Mouse (Mus musculus) layer of hippocampus, adult 2 months (tissue): Measurements from ENCODE around the gene Samd14. TPM values are rescaled to one million over a fixed set of nuclear protein-coding genes. Genes with fewer than 3 reads are reported as not detected.
A peak's percentile ranks its signal among the peaks of the same experiment; 100 is the strongest.

Experiments
- DNase-seq, 2 experiments: peaks; one replicate each; pipeline ENCODE4 v3.0.0; 2022; ENCODE audit warnings: low spot score in 2 of 2
- H3K27ac ChIP-seq: fragments of 200-600 bp; 2 replicates; pipeline ENCODE4 v1.8.1; 2022
- H3K4me3 ChIP-seq: fragments of 200-600 bp; 2 replicates; pipeline ENCODE4 v1.8.1; 2022; ENCODE audit warnings: mild to moderate bottlenecking
- CTCF ChIP-seq: fragments of 200-600 bp; conservative IDR thresholded peaks from 2 replicates; pipeline ENCODE4 v1.8.1; 2022; ENCODE audit warnings: antibody characterized with exemption, mild to moderate bottlenecking, moderate library complexity
- total RNA-seq, 2 experiments: library from RNA; stranded (reverse); gene quantifications; 2 replicates each; pipeline ENCODE4 v1.2.3; 2021

The Samd14 gene
- total RNA-seq, 2 experiments from 2014 or later: 38.9 to 40.8 TPM

GRCm38 (mm10) chr11:95056768-95057501 is 47.3 kb downstream of the Samd14 start:
- no peak overlapping the region for H3K4me3 ChIP-seq
- no peak for DNase-seq
- no peak for TF ChIP-seq CTCF
- no peak overlapping the region for H3K27ac ChIP-seq

DNA sequence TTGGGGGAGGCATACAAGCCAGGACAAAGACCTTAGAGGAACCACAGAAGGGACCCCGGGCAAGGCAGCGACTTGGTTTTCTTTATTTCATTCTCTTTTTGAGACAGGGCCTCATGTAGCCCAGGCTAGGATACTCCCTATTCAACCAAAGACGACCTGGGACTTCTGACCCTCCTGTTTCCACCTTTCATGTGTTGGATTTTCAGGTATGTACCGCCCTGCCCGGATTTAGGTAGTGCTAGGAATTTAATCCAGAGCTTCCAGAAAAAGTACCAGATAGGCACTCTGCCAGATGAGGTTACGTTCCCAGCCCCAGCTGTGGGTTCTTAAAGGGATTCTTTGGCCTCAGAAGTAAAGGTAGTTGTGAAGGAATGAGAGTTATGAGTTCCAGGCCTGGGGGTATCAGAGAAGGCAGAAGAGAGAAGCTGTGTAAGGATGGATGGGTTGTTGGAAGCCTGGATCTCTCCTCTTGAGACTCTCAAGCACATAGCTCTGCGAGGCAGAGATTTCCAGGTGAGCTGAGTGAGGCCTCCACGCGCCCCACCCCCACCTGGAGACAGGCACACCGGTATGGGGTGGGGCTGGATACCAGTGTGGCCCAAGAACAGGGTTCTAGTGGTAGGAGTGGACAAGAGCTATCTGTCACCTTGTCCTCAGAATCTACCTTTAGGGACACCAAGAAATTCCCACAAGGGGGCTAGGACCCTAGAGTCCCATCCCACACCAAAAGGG is 59.7 kb downstream of the Samd14 start:
- Histone ChIP-seq H3K27ac (no peak overlapping the region), H3K4me3 (no peak overlapping the region)
- no peak for DNase-seq
- no peak for TF ChIP-seq CTCF

DNA sequence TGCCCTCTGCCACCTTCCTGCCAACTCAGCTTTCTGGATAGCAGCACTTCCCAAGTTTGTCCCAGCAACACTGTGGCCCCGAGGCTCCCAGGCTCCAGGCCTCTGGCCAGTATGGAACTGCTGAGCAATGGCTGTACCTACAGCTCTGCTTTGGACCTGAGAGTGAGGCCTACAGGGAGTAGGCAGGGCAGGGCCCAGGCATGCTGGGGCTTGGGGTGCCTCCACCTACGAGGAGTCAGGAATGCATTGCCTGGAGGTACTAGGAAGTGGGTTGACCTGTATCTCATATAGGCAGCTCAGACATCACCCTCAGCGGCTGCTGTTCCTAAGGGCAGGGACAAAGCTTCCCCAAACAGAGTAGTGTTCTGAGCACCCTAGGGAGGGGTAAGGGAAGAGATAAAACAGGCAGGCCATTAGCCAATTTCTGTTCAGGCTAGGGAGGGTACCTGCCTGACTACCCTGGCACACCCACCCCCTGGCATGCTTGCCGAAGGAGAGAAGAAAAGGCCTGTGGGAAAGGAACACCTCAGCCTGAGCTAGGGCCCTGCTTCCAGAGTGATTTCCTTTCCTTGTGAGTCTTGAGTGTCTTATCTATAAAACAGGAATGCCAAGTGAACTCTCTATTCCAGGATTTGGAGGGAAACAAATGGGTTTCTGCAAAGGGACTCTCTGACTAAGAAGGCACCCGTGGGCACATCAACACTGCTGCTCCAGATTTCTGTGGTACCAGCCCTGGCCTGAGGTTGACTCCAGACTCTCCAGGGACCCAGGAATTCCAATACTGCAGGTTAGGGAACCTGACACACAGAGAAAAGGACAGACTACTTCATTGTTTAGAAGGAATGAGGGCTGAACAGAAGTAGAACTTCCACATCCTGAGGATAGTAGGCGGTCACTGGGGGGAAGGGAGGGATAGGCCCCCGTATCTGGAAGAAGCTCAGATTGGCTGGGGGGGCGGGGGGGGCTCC is 60.7 kb downstream of the Samd14 start:
- no peak for TF ChIP-seq CTCF
- Histone ChIP-seq H3K27ac (no peak overlapping the region), H3K4me3 (no peak overlapping the region)
- no peak for DNase-seq

GRCm38 (mm10) chr11:95071266-95071665 is 61.6 kb downstream of the Samd14 start:
- no peak overlapping the region for H3K4me3 ChIP-seq
- no peak for TF ChIP-seq CTCF
- no peak overlapping the region for H3K27ac ChIP-seq
- no peak for DNase-seq

- TF ChIP-seq CTCF: no peak
- Histone ChIP-seq H3K4me3 (no peak overlapping the region), H3K27ac (no peak overlapping the region)
- no peak for DNase-seq
Observed at GRCm38 (mm10) chr11:95072136-95072535, 62.5 kb downstream of the Samd14 start.

DNA sequence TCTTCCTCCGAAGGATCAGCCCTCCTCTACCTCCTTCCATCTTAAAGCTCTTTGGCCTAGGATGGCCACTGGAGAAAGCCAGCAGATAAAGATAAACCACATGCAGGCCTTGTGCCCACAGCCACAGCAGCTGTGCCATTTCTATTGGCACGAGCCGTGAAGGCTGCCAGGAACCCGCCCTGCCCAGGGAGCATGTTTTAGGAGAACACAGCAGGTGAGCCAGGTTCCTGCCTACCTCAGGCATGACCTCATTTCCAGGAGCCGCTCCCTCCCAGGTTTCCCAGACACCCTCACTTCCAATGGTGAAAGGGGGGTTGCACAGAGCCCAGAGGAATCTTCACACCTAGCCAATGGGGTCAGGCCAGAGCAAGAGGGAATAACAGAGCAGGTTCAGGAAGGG is 63.1 kb downstream of the Samd14 start:
- no peak overlapping the region for H3K27ac ChIP-seq
- DNase-seq: no peak
- TF ChIP-seq CTCF: no peak
- no peak overlapping the region for H3K4me3 ChIP-seq

DNA sequence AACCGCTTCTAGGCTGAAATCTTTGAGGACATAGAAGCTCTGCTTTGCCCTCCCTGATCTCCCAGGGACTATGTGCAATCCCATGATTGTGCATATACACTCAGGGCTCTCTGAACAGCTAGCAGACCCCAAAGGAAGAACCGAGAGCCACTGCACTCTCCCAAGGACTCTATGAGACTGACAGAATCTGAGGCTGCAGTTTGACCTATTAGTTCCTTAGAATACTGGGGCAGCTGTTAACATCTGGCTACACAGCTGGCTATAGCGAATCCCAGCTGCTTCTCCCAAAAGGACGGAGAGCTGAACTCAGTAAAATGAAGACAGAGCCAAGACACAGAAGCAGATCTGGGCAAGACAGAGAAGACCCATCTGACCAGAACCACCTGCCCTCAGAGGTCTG is 64.2 kb downstream of the Samd14 start:
- no peak for DNase-seq
- Histone ChIP-seq H3K27ac (no peak overlapping the region), H3K4me3 (no peak overlapping the region)
- no peak for TF ChIP-seq CTCF

- no peak for DNase-seq
Observed at GRCm38 (mm10) chr11:95074694-95075093, 65.0 kb downstream of the Samd14 start.

GRCm38 (mm10) chr11:95075197-95076040 is 65.7 kb downstream of the Samd14 start:
- Histone ChIP-seq H3K4me3 (peak overlapping the region; percentile 68), H3K27ac (no peak overlapping the region)
- TF ChIP-seq CTCF: 0 out of 2 replicates have a peak, but pooled peaks have one; percentile 16
- DNase-seq: no peak

More at GRCm38 (mm10) chr11:95074694-95075093, 65.0 kb downstream of the Samd14 start:
- H3K27ac ChIP-seq: no peak overlapping the region
- TF ChIP-seq CTCF: no peak
- H3K4me3 ChIP-seq: no peak overlapping the region

Other genes starting within 250 kb of the Samd14 start
- not detected for gene Tmem92, start 227.2 kb upstream of the Samd14 start, total RNA-seq
- gene Col1a1, start 73.7 kb upstream of the Samd14 start, total RNA-seq: 10 to 100 TPM in 1 of 2 experiments, 1 to 10 TPM in 1; 9.6 to 14.0 TPM
- not detected for gene Hils1, start 42.3 kb upstream of the Samd14 start, total RNA-seq
- under 1 TPM in 1 of 2 experiments, not detected in 1; 0.44 TPM for gene Sgca, start 33.6 kb upstream of the Samd14 start, total RNA-seq
- gene Ppp1r9b, start 18.8 kb upstream of the Samd14 start, total RNA-seq: 100 to 1,000 TPM; 967 to 974 TPM
- gene Pdk2, start 31.5 kb downstream of the Samd14 start, total RNA-seq: 100 to 1,000 TPM; 133 TPM
- 10 to 100 TPM; 10.3 to 16.1 TPM for gene Itga3, start 66.9 kb downstream of the Samd14 start, total RNA-seq
- not detected for gene Dlx3, start 110.2 kb downstream of the Samd14 start, total RNA-seq
- gene Dlx4, start 136.4 kb downstream of the Samd14 start, total RNA-seq: not detected